Mouse (Mus musculus) kidney, postnatal 14 days (tissue): ENCODE measurements around the gene Tbx21.

Experiments
- DNase-seq: peaks from one replicate; pipeline ENCODE4 v3.0.0; 2022; ENCODE audit warnings: mixed read lengths

Gene Tbx21

DNA sequence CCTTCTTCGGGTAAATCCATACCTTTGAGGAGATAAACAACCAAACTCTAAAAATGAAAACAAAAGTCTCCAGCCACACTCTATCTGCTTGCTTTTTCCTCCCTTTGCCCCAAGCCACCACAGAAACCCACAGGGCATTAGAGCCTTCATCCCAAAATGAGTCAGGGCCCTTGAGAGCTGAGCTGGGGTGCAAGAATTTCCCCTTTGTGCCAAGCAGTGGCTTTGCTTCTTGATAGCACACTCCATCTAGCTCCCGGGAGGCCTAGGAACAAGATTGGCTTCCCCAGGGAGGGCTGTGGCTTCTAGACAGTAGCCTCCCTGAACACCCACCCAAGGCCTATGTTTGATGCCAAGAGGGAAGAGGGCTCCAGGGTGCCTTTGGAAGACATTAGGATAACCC lies 16.6 kb upstream of the Tbx21 start:
- no peak for DNase-seq

DNA sequence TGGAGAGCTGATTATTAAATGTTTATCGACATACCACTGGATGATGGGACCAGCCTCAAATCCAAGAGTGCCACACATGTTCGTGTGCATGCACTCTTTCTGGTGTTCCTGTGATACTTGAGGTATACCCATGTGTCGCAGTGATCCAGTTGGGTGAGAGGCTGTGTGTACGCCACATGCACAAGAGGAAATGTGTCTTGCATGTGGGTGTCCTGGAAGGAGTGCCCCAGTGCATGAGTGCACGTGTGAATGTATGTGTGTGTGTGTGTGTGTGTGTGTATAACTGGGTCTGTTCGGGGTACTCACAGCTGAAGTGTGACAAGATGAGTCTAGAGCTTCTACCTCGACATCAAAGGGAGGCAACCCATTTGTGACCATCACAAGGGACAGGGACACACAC lies 15.2 kb upstream of the Tbx21 start:
- no peak for DNase-seq

DNA sequence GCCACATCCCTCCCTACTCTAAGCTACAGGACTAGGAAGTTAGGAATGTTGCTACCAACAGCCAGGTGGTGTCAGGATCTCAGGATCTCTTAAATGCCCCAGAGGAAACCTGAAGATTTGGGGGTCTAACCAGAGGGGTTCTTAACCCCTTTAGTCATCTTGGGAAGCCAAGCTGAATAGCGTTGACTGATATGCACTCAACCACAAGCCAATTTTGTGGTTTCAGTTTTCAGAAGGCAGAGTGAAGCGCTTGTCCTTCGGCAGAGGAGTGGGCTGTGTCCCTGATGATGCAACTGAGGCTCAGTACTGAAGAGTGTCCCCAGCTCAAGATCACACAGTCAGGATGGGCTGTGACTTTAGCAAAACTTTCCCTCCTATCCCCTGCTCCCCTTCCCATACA lies 13.8 kb upstream of the Tbx21 start:
- no peak for DNase-seq

DNA sequence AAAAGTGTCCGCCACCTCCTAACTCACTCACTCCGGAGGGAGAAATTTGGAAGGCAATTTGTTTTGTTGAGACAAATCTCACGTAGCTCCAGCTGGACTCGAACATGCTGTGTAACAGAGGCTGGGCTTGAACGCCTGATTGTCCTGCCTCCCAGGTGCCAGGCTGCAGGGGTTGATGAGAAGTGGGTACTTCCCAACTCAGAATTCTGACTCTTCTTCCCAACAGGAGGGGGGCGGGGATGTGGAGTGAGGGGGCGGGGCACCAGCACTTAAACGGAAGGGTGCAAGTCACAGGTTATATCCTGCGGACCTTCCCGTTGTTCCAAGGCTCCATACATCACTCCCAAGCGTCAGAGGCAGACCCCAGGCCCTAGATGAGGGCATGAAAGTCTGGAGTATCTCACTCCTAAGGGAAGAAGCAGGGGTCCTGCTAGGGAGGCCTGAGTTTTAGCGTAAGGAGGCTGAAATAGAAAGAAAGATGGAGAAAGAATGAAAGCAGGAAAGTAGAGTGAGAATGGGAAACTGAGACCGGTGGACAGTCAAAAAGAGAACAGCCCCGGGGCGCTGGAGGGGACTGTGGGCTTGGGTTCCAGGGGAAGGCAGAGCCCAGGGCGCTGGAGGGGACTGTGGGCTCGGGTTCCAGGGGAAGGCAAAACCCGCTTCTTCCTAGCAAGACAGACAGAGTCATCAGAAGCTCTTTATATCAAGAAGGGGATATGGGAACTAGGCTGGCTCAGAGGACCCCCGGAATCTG lies 12.5 kb upstream of the Tbx21 start:
- DNase-seq: no peak

DNA sequence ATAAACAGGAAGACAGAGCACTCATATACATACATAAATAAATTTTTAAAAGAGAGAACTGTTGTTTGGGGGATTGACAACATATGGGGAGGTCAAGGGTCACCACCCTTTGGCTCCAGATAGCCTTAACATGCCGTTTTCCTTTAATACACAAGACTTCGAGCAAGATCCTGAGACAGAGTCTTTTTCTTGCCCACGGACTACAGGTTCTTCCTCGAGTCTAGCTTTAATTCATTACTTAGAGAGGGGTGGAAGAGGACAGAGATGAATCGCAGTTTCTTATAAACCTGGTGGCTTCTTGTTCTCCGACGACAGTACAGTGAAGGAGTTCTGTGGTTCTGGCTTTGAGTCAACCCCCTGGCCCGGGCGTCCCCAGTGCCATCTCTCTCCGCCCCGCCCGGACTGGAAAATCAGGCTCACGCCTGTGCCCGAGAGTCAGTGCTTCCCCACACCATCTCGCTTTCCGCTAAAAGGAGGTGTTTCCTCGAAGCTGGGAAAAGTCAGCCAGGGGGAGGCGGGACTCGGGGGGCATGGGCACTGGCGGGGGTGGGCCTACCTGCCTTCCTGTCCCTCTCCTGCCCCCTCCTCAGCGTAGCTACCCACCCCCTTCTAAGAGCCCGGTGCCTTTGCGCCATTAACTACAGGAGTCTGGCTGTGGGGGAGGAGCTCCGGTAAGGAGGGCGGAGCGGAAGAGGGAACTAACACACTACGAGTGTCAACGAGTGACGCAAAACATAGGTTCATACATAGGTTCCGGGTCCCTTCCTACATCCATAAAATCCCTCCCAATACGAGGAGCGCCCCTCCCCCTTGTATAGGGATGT lies 11.7 kb upstream of the Tbx21 start:
- DNase-seq: peak; percentile 50

DNA sequence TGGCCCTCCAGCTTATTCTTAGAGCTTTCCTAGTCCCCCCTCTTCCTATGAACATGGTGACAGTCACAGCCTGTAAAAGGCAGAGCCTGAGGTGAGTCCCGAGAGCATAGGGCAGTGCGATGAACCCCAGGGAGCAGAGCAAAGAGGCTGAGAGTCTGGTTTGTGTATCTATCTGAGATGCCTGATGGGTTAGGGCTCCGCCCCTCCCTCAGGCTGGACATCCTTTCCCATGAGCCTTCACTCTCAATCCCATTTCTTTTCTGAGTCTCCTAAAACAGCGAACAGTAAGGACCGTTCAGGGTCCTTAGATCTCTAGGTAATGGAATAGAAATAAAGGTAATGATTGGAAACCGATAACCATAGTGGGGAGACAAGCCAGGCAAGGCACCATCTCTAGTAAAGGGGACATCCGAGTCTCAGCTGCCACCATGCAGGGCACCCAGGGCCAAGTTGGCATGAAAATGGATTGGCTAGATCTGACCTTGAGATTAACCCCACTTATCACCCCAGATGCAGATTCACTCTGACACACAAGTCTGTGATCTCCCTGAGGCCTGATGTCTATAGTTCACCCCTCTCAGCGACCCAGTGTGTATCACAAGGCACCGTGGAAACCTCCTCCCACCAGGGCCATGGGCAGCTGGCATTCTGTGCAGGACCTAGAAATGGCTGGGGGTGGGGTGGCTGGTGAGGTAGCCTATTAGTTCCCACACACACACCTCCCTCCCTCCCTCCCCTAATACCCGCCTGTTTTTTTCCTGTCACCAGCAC lies 9.3 kb upstream of the Tbx21 start:
- DNase-seq: no peak

- no peak for DNase-seq
Measured at GRCm38 (mm10) chr11:97123282-97123890, 8.3 kb upstream of the Tbx21 start.

GRCm38 (mm10) chr11:97120641-97121040 lies 5.5 kb upstream of the Tbx21 start:
- DNase-seq: no peak

GRCm38 (mm10) chr11:97120221-97120620 lies 5.1 kb upstream of the Tbx21 start:
- no peak for DNase-seq

GRCm38 (mm10) chr11:97115797-97116196 lies 666 bp upstream of the Tbx21 start:
- DNase-seq: no peak

GRCm38 (mm10) chr11:97112519-97113125 lies 2.5 kb downstream of the Tbx21 start:
- DNase-seq: no peak

DNA sequence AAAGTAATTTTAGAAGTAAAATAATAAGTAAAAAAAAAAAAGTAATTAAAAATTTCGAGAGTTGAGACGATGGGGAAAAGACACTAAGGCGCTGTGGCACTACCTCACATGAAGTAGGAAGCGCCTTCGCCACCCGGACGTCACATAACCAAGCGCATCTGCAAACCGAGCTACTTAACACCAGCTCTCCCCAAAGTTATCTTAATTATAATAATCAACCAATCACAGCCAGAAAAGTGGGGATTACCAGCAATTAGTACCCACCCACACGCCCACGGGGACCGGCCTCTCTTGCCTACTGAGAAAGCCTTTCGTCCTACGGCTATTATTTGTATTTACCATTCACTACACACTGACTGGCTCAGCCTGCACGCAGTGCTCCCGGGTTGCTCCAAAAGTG lies 6.2 kb downstream of the Tbx21 start:
- DNase-seq: no peak

- DNase-seq: no peak
Measured at GRCm38 (mm10) chr11:97104091-97104483, 11.0 kb downstream of the Tbx21 start.

GRCm38 (mm10) chr11:97103163-97104090 lies 11.7 kb downstream of the Tbx21 start:
- DNase-seq: no peak

GRCm38 (mm10) chr11:97101722-97102121 lies 13.4 kb downstream of the Tbx21 start:
- DNase-seq: peak; percentile 66

DNA sequence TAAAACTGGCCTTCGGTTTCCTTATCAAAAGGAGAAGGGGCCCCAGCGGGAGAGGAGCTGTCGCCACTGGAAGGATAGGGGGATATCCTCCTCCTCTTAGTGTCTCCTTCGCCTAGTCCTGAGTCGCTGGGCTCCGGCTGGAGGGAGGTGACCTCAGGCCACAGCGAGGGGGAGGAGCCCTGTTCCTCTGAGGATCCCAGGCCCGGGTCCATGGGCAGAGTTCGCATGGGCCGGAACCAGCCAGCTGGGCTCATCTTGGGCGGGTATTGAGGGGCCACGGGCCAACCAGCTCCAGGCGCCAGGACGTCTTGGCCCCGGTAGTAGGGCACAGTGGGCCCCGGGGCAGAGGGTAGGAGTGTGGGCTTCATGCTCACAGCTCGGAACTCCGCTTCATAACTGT lies 16.3 kb downstream of the Tbx21 start:
- DNase-seq: peak; percentile 47

GRCm38 (mm10) chr11:97094600-97094999 lies 20.5 kb downstream of the Tbx21 start:
- no peak for DNase-seq

- DNase-seq: no peak
Measured at GRCm38 (mm10) chr11:97086365-97086764, 28.8 kb downstream of the Tbx21 start.

- DNase-seq: no peak
Measured at GRCm38 (mm10) chr11:97084821-97085505, 30.2 kb downstream of the Tbx21 start.

DNA sequence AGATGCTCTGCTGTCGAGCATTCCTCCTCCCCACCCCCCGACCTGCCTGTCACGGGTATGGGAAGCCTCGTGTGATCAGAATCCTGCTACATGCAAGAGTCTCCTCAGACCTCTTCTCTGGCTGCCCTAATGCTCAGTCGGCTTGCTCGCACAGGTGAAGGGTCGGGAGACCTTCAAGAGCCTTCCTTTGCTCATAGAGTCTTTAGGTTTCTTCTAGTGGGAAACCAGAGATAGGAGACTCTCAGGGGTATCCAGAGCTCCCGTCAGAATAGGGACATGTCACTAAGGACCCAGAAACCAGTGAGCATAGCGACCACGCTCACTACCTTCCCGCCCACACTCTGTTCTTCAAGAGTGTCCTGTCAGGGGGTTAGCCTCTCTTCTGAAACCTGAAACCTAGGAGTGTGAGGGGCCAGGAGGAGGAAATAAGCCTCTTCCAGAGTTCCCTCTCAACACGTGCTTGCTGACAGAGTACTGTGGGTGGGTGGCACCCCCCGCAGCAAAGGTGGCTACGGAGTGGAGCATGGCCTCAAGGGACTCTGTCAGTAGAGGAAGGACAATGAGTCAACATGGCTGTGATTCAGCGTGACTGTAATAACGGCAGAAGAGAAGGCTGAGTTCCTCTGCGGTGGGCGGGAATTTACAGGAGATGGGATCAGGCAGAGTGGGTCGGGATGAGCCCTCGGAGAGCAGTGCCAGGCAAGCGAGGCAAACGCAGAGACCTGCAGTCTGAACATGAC lies 31.6 kb downstream of the Tbx21 start:
- DNase-seq: no peak
